Mouse (Mus musculus) erythroblast, embryonic 14.5 days (primary cell): ENCODE results near the gene Ciz1. TPM values are rescaled to one million over a fixed set of nuclear protein-coding genes. Genes with fewer than 3 reads are reported as not detected.

Experiments
- H3K27me3 ChIP-seq: 2 replicates; pipeline ENCODE4 v1.6.1; 2012; ENCODE audit warnings: inconsistent platforms; ENCODE audit not compliant: control insufficient read depth
- H3K36me3 ChIP-seq: 2 replicates; pipeline ENCODE4 v1.6.1; 2012; ENCODE audit warnings: mild to moderate bottlenecking, inconsistent platforms; ENCODE audit not compliant: control insufficient read depth
- H3K4me1 ChIP-seq: 2 replicates; pipeline ENCODE4 v1.6.1; 2012; ENCODE audit warnings: inconsistent platforms; ENCODE audit not compliant: control insufficient read depth
- H3K4me3 ChIP-seq: replicated peaks from 2 replicates; pipeline ENCODE3; 2012; ENCODE audit warnings: moderate library complexity, mild to moderate bottlenecking, inconsistent platforms
- H3K9me3 ChIP-seq: 2 replicates; pipeline ENCODE4 v1.6.1; 2012; ENCODE audit warnings: low read length, inconsistent platforms, mixed read lengths; ENCODE audit not compliant: control insufficient read depth
- GATA1 ChIP-seq: IDR thresholded peaks from 2 replicates; pipeline ENCODE4 v1.6.1; 2012; ENCODE audit warnings: low read length, inconsistent platforms, mixed read lengths
- TAL1 ChIP-seq: IDR thresholded peaks from 3 replicates; pipeline ENCODE4 v1.6.1; 2012; ENCODE audit warnings: low read length, inconsistent platforms, mixed read lengths
- polyA plus RNA-seq: library from polyadenylated mRNA; stranded (reverse); fragments of >175 nt; gene quantifications from 2 replicates; pipeline ENCODE4 v1.2.3, GENCODE M21; 2012

Ciz1 gene
- polyA plus RNA-seq = 19.4 and 20.0 TPM in 2 replicates

- Histone ChIP-seq H3K9me3 (no peaks in the 10 kb centered on the region), H3K36me3 (no peaks in the 10 kb centered on the region), H3K27me3 (peaks cover 55% of the 10 kb centered on the region), H3K4me3 (peak within 1 kb of the TSS; percentile 59), H3K4me1 (peaks cover 15% of the 10 kb centered on the region)
- TF ChIP-seq TAL1 (no peak), GATA1 (no peak)
Measured at GRCm38 (mm10) chr2:32352151-32353006, at the start of gene Ciz1. Gene Ciz1 (plus strand): TSS chr2:32352327.

- Histone ChIP-seq H3K4me3 (no peak overlapping the region), H3K36me3 (peaks cover 99% of the 10 kb centered on the region), H3K27me3 (no peaks in the 10 kb centered on the region), H3K4me1 (no peaks in the 10 kb centered on the region), H3K9me3 (no peaks in the 10 kb centered on the region)
- no peak for TF ChIP-seq TAL1
- TF ChIP-seq GATA1 = no peak
Measured at GRCm38 (mm10) chr2:32302952-32303351, 49.2 kb upstream of the Ciz1 start.

GRCm38 (mm10) chr2:32304145-32304832 is 47.8 kb upstream of the Ciz1 start:
- Histone ChIP-seq H3K4me3 (no peak overlapping the region), H3K27me3 (no peaks in the 10 kb centered on the region), H3K4me1 (no peaks in the 10 kb centered on the region), H3K9me3 (no peaks in the 10 kb centered on the region), H3K36me3 (peaks cover 97% of the 10 kb centered on the region)
- TF ChIP-seq GATA1 (no peak), TAL1 (no peak)

- peaks cover 85% of the 10 kb centered on the region for H3K36me3 ChIP-seq
- no peak for TF ChIP-seq GATA1
- TF ChIP-seq TAL1 = no peak
- no peak overlapping the region for H3K4me3 ChIP-seq
- H3K9me3 ChIP-seq = no peaks in the 10 kb centered on the region
- peaks cover 2% of the 10 kb centered on the region; the same call in 1 of the 2 replicates for H3K27me3 ChIP-seq
- H3K4me1 ChIP-seq = no peaks in the 10 kb centered on the region
Measured at GRCm38 (mm10) chr2:32305668-32306067, 46.5 kb upstream of the Ciz1 start.

- Histone ChIP-seq H3K4me3 (no peak overlapping the region), H3K9me3 (no peaks in the 10 kb centered on the region), H3K27me3 (peaks cover 6% of the 10 kb centered on the region), H3K4me1 (no peaks in the 10 kb centered on the region), H3K36me3 (peaks cover 79% of the 10 kb centered on the region)
- TF ChIP-seq GATA1 = no peak
- TF ChIP-seq TAL1 = no peak
Measured at GRCm38 (mm10) chr2:32306176-32306575, 46.0 kb upstream of the Ciz1 start.

GRCm38 (mm10) chr2:32307247-32307798 is 44.8 kb upstream of the Ciz1 start:
- Histone ChIP-seq H3K27me3 (peaks cover 17% of the 10 kb centered on the region), H3K9me3 (no peaks in the 10 kb centered on the region), H3K4me3 (no peak overlapping the region), H3K4me1 (peaks cover 10% of the 10 kb centered on the region), H3K36me3 (peaks cover 68% of the 10 kb centered on the region)
- no peak for TF ChIP-seq GATA1
- no peak for TF ChIP-seq TAL1

GRCm38 (mm10) chr2:32307941-32308760 is 44.0 kb upstream of the Ciz1 start:
- Histone ChIP-seq H3K9me3 (no peaks in the 10 kb centered on the region), H3K4me3 (no peak overlapping the region), H3K27me3 (peaks cover 26% of the 10 kb centered on the region), H3K4me1 (peaks cover 14% of the 10 kb centered on the region), H3K36me3 (peaks cover 60% of the 10 kb centered on the region)
- no peak for TF ChIP-seq GATA1
- TF ChIP-seq TAL1 = no peak

- Histone ChIP-seq H3K27me3 (peaks cover 33% of the 10 kb centered on the region), H3K4me3 (no peak overlapping the region), H3K36me3 (peaks cover 51% of the 10 kb centered on the region), H3K4me1 (peaks cover 14% of the 10 kb centered on the region), H3K9me3 (no peaks in the 10 kb centered on the region)
- no peak for TF ChIP-seq GATA1
- no peak for TF ChIP-seq TAL1
Measured at GRCm38 (mm10) chr2:32308870-32309568, 43.1 kb upstream of the Ciz1 start.
